Mouse (Mus musculus): ENCODE results near the gene Olfr429. TPM values are rescaled to one million over a fixed set of nuclear protein-coding genes. Genes with fewer than 3 reads are reported as not detected.

Olfr429 gene
- not detected for polyA plus RNA-seq (2014; fragmentation: Illumina TruSeq; extraction: RNeasy Lipid Tissue Mini Kit (QIAGEN cat#74804); ENCODE audit: low read depth, low replicate concordance)

GRCm38 (mm10) chr1:174084031-174084430 lies at the start of gene Olfr429:
TSS of gene Olfr429 (plus strand) at chr1:174084331.

GRCm38 (mm10) chr1:174040523-174041177 lies 43.5 kb upstream of the Olfr429 start, which contains the start of gene Olfr433:
TSS of gene Olfr433 (plus strand) at chr1:174040705.

DNA sequence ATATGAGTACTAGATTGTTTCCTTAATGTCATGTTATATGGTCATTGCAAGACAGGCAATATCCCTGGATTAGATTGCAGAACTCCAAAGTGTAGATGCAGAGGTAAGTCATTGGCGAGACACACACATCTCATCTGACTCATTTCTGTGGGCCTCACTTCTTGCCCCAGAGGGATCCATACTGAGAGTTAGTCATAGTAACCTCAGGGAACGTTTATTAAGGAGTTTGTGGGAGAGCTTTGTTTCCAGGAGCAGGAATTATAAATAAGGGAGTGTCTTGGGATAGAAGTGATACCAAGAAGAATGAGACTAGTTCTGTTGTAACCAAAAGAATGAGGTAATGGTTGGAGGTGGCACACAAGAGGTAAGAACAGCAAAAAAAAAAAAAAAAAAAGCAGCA lies 35.2 kb upstream of the Olfr429 start, which contains the start of gene Olfr432:
Gene Olfr432, plus strand, starts transcription at position 313 of the 400 bp plus-strand sequence.

DNA sequence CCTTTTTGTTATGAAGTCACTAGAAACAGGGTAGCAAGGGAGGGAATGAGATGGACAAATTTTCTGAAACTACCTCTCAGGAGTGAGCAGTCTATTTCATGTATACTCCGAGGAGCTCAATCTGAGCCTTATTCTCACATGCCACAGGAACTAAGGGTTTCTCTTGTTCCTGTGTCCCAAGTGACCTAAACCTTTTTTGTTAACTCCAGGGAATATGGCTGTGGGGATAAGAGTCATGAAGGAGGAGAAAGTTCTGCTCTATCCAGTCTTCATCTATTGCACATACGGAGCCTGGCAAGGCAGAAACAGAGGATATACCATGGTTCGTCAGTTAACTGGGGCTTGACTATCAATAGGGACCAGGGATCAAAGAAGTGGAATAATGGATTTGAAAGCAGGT lies 17.8 kb upstream of the Olfr429 start, which contains the start of gene Olfr430:
Gene Olfr430, plus strand, starts transcription at position 301 of the 400 bp plus-strand sequence.

GRCm38 (mm10) chr1:174096591-174096990 lies 12.5 kb downstream of the Olfr429 start, which contains the start of gene Olfr427:
TSS of gene Olfr427 (plus strand) at chr1:174096891.

DNA sequence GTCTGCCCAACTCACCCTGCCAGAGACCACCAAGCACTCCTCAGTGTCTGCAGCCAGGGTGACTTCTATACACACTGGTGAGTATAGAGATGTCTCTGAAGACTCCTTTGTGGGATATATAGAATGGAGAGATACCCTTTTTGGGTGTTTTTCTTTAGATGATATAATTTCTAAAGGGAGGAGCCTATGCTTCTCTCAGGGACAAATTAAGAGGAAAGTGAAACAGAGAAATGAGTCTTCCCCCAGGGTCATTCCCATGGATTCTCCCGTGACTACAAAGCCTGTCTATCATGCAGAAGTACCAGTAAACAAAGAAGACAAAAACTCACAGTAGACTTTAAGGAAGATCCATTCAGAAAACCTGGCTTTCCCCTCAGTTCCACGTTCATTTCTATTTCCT lies 36.9 kb downstream of the Olfr429 start, which contains the start of gene Olfr231:
Gene Olfr231, minus strand, starts transcription at position 101 of the 400 bp plus-strand sequence.

DNA sequence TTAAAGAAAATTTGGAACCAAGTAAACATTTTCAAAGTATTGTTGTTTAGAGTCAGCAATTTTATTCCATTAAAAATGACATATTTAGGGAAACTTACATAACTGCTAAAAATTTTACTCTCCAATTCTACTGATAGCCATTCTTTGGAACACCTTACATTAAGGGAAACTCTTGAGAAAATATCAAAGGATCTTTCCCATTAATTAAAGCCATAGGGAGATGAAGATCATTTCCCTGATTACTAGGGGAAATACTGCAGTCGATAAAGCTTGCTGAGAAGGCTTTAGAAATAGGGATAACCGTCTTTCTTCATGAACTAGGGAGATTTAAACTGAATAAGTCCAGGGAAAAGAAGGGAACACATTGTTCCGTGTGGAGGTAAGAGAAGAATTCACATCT lies 47.1 kb downstream of the Olfr429 start, which contains the start of gene Olfr424:
Gene Olfr424, plus strand, starts transcription at position 301 of the 400 bp plus-strand sequence.

Other genes with a start within 250 kb of the Olfr429 start
- gene Ifi211, start 171.3 kb upstream of the Olfr429 start, polyA plus RNA-seq (2014; fragmentation: Illumina TruSeq; extraction: RNeasy Lipid Tissue Mini Kit (QIAGEN cat#74804); ENCODE audit: low read depth, low replicate concordance), result 13.5 TPM
- 85.2 TPM for gene Mndal, start 141.8 kb upstream of the Olfr429 start, polyA plus RNA-seq (2014; fragmentation: Illumina TruSeq; extraction: RNeasy Lipid Tissue Mini Kit (QIAGEN cat#74804); ENCODE audit: low read depth, low replicate concordance)
- gene Ifi203, start 141.7 kb upstream of the Olfr429 start, polyA plus RNA-seq (2014; fragmentation: Illumina TruSeq; extraction: RNeasy Lipid Tissue Mini Kit (QIAGEN cat#74804); ENCODE audit: low read depth, low replicate concordance), result 55.6 TPM
- gene Ifi202b, start 101.6 kb upstream of the Olfr429 start, polyA plus RNA-seq (2014; fragmentation: Illumina TruSeq; extraction: RNeasy Lipid Tissue Mini Kit (QIAGEN cat#74804); ENCODE audit: low read depth, low replicate concordance), result not detected
- 14.8 TPM for gene Ifi205, start 52.5 kb upstream of the Olfr429 start, polyA plus RNA-seq (2014; fragmentation: Illumina TruSeq; extraction: RNeasy Lipid Tissue Mini Kit (QIAGEN cat#74804); ENCODE audit: low read depth, low replicate concordance)
- not detected for gene Olfr433, start 43.6 kb upstream of the Olfr429 start, polyA plus RNA-seq (2014; fragmentation: Illumina TruSeq; extraction: RNeasy Lipid Tissue Mini Kit (QIAGEN cat#74804); ENCODE audit: low read depth, low replicate concordance)
- not detected for gene Olfr432, start 35.1 kb upstream of the Olfr429 start, polyA plus RNA-seq (2014; fragmentation: Illumina TruSeq; extraction: RNeasy Lipid Tissue Mini Kit (QIAGEN cat#74804); ENCODE audit: low read depth, low replicate concordance)
- not detected for gene Olfr430, start 17.7 kb upstream of the Olfr429 start, polyA plus RNA-seq (2014; fragmentation: Illumina TruSeq; extraction: RNeasy Lipid Tissue Mini Kit (QIAGEN cat#74804); ENCODE audit: low read depth, low replicate concordance)
- gene Olfr427, start 12.6 kb downstream of the Olfr429 start, polyA plus RNA-seq (2014; fragmentation: Illumina TruSeq; extraction: RNeasy Lipid Tissue Mini Kit (QIAGEN cat#74804); ENCODE audit: low read depth, low replicate concordance), result not detected
- not detected for gene Olfr231, start 36.8 kb downstream of the Olfr429 start, polyA plus RNA-seq (2014; fragmentation: Illumina TruSeq; extraction: RNeasy Lipid Tissue Mini Kit (QIAGEN cat#74804); ENCODE audit: low read depth, low replicate concordance)
- not detected for gene Olfr424, start 47.2 kb downstream of the Olfr429 start, polyA plus RNA-seq (2014; fragmentation: Illumina TruSeq; extraction: RNeasy Lipid Tissue Mini Kit (QIAGEN cat#74804); ENCODE audit: low read depth, low replicate concordance)
- not detected for gene Olfr420, start 71.3 kb downstream of the Olfr429 start, polyA plus RNA-seq (2014; fragmentation: Illumina TruSeq; extraction: RNeasy Lipid Tissue Mini Kit (QIAGEN cat#74804); ENCODE audit: low read depth, low replicate concordance)
- 0.35 TPM for gene Spta1, start 88.4 kb downstream of the Olfr429 start, polyA plus RNA-seq (2014; fragmentation: Illumina TruSeq; extraction: RNeasy Lipid Tissue Mini Kit (QIAGEN cat#74804); ENCODE audit: low read depth, low replicate concordance)
- not detected for gene Olfr419, start 167.7 kb downstream of the Olfr429 start, polyA plus RNA-seq (2014; fragmentation: Illumina TruSeq; extraction: RNeasy Lipid Tissue Mini Kit (QIAGEN cat#74804); ENCODE audit: low read depth, low replicate concordance)
- gene Mptx1, start 246.2 kb downstream of the Olfr429 start, polyA plus RNA-seq (2014; fragmentation: Illumina TruSeq; extraction: RNeasy Lipid Tissue Mini Kit (QIAGEN cat#74804); ENCODE audit: low read depth, low replicate concordance), result 8,242 TPM